Mouse (Mus musculus) left cerebral cortex, postnatal 36 days (tissue): Measurements from ENCODE around the gene Dscam. TPM values are rescaled to one million over a fixed set of nuclear protein-coding genes. Genes with fewer than 3 reads are reported as not detected.

Experiments
- DNase-seq, 2 experiments: peaks; one replicate each; pipeline ENCODE4 v3.0.0; 2021 to 2022; ENCODE audit warnings: low spot score in 2 of 2, mixed read lengths in 1 of 2
- intact Hi-C: fragments of 180-260 bp; cut with DNase I; formaldehyde crosslinking; loops from one replicate; pipeline ENCODE4 v1.15.1; 2025
- total RNA-seq, 2 experiments: library from RNA; stranded (reverse); gene quantifications; 2 replicates each; pipeline ENCODE4 v1.2.3; 2021

The Dscam gene
- total RNA-seq, 2 experiments from 2014 or later: 44.8 to 47.8 TPM

GRCm38 (mm10) chr16:97127296-97127695, 43.3 kb downstream of the Dscam start:
- DNase-seq: peak; percentile 81 to 84
- intact Hi-C loops: loop anchor here (5.0 kb wide), 1 partner anchor 55 kb away; no protein-coding TSS in a partner anchor

GRCm38 (mm10) chr16:97110028-97110427, 60.5 kb downstream of the Dscam start:
- DNase-seq: peak; percentile 33 to 36
- intact Hi-C loops: no loop called here

DNA sequence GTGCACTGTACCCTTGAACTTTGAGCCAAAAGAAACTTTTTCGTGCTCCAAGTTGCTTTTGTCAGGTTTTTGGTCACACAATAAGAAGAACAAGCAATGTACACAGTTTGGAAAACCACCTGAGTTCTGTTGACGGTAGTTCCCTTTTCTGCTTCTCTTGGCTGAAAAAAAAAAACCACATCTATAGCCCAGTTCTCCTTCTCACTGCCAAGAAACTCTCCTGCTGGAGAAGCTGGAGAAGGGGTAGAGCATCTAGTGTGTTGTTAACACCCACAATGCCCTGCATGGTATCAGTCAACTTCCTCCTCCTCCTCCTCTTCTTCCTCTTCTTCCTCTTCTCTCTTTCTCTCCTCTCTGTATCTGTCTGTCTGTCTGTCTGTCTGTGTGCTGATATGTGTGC, 65.3 kb downstream of the Dscam start:
- intact Hi-C loops: no loop called here
- DNase-seq: no peak

DNA sequence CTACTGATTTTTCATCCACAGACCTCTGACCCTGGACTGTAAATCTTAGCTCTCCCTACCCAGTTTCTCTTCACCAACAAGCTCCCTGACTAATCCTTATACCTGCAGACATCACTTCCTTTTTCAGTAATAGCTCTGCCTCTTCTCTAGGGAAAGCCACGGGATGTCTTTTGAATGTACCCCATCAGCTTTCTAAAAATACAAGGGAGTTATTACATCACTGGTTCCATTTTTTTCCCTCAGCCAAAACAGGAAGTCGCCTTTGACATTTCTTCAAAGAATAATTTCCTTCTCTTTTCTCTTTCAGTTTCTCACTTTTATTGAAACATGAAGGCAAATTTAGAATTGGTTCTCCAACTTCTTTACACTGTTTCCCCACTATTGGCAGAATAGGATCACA, 67.5 kb downstream of the Dscam start:
- peak in 1 of 2 experiments; percentile 1 for DNase-seq
- intact Hi-C loops: no loop called here

GRCm38 (mm10) chr16:97100091-97100490, 70.5 kb downstream of the Dscam start:
- intact Hi-C loops: no loop called here
- DNase-seq: no peak

DNA sequence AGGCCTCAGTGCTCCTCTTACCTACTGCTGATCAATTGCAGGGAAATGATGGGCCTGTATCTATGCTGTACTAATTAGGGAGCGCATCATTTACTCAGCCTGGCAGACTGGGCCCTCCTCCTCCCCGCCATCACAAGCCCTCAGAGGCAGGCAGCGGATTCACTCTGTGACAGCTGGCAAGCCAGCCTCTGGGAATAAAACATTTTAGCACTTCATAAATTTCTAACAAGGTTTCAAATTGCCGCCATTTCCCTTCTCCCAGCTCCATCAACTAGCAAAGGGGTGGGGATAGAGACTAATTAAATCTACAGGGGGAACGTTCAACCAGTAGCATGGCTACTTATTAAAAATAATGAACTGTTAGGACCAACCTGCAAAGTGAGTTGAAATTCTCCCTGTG, 72.0 kb downstream of the Dscam start:
- intact Hi-C loops: no loop called here
- DNase-seq: peak in 1 of 2 experiments; percentile 13

GRCm38 (mm10) chr16:97096709-97097108, 73.8 kb downstream of the Dscam start:
- peak; percentile 50 to 67 for DNase-seq
- intact Hi-C loops: no loop called here

GRCm38 (mm10) chr16:97095496-97095895, 75.1 kb downstream of the Dscam start:
- no peak for DNase-seq
- intact Hi-C loops: no loop called here

- intact Hi-C loops: no loop called here
- DNase-seq: peak in 1 of 2 experiments; percentile 0
These were observed 81.2 kb downstream of the Dscam start for GRCm38 (mm10) chr16:97089339-97089738.

- intact Hi-C loops: no loop called here
- no peak for DNase-seq
These were observed 86.9 kb downstream of the Dscam start for GRCm38 (mm10) chr16:97083694-97084093.

DNA sequence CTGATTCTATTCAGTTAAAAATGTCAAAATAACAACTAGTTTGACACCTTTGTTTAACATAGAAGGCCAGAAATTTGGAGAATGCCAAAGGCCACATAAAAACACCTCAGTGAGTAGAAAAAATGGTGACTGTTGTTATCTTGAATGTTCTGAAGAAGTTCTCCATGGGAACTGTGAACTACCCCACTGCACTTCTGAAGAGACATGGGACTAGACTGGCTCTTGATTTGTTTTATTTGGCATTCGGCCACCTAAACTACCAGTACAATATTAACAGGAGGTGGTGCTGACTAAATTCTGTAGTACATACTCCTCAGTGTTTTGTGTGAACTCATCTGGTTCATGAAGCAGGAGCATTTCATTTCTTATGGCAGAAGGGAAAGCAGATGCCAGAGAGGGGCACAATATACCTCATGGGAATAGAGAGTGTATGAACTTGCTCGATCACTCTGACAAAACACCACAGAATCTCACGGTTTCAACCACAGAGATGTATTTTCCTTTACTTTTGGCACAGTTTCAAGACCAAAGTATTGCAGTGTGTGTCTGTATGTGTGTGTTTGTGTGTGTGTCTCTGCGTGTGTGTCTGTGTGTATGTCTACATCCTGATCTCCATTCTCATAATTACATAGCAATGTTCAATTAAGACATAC, 94.5 kb downstream of the Dscam start:
- no peak for DNase-seq
- intact Hi-C loops: no loop called here

DNA sequence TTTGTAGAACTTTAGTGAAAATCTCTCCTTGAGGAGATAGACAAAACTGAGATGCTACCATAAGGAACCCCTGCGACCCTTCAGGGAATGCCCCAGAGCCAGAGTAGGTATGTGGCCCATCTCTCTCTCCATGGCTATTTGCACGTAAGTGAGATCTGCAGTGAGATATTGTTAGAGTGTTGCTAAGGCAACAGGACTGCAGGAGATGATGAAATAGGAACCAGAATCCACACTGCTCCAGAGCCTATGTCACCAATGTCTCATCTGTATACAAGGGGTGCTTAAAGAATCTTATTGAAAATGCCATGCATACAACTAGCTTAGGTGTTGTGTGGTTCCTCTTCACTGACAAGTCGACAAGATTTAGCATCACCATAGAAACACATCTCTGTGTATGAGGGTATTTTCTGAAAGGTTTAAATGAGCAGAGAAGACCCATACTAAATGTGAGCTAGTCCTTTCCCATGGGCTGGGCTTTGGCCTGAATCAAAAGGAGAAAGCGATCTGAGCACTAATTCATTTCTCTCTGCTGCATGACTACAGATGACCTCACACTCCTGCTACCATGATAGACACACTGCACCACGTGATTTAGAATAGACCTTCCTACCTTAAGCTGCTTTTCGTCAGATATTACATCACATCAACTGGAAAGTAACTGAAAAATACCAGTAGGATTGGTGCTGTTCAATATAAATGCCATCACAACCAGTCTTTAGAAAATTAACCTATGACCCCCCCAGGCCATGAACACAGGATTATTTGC, 95.2 kb downstream of the Dscam start:
- intact Hi-C loops: no loop called here
- no peak for DNase-seq

- intact Hi-C loops: loop anchor here (5.0 kb wide), 2 partner anchors 53 to 93 kb away; no protein-coding TSS in a partner anchor
These were observed 96.7 kb downstream of the Dscam start for GRCm38 (mm10) chr16:97073847-97074246.

GRCm38 (mm10) chr16:97072624-97073023, 97.9 kb downstream of the Dscam start:
- no peak for DNase-seq

More at GRCm38 (mm10) chr16:97073847-97074246, 96.7 kb downstream of the Dscam start:
- no peak for DNase-seq

GRCm38 (mm10) chr16:97066856-97067255, 103.7 kb downstream of the Dscam start:
- DNase-seq: no peak
- intact Hi-C loops: no loop called here

More at GRCm38 (mm10) chr16:97072624-97073023, 97.9 kb downstream of the Dscam start:
- intact Hi-C loops: loop anchor here (5.0 kb wide), 2 partner anchors 55 to 95 kb away; no protein-coding TSS in a partner anchor

DNA sequence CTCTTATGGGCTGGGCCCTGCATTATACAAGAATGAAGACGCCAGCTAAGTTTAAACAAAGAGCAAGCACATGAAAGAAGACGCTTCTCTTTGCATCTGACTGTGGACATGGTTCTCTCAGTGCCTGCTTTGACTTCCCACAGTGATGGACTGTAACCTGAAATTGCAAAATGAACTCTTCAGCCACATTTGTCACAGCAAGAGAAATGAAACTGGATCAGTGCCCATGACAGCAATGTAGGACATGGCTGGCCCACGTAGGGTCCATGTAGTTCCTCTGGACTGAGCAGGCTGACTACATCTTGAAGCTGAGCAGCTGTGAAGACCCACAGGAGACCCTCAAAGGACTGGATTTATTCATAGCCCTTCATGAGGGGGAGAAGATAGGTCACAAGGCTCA, 108.3 kb downstream of the Dscam start:
- no peak for DNase-seq
- intact Hi-C loops: no loop called here

- intact Hi-C loops: no loop called here
- DNase-seq: no peak
These were observed 109.2 kb downstream of the Dscam start for GRCm38 (mm10) chr16:97061390-97061789.

DNA sequence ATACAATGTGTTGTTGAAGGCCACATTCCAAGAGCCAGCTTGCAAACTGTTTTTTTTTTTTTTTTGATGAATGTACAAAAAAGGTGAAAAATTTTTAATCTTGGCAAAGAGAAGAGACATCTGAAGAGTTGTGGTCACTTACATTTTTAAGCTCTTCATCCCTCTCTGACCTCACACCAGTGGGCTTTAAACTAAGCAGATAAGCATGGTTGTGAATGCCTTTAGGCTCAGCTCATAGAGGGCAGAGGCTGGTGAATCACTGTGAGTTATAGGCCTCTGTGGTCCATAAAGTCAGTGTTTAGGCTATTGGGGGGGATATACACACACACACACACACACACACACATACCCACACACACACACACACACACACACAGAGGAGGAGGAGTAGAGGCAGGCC, 109.8 kb downstream of the Dscam start:
- intact Hi-C loops: no loop called here
- DNase-seq: no peak

- intact Hi-C loops: no loop called here
- DNase-seq: no peak
These were observed 110.3 kb downstream of the Dscam start for GRCm38 (mm10) chr16:97060276-97060675.

DNA sequence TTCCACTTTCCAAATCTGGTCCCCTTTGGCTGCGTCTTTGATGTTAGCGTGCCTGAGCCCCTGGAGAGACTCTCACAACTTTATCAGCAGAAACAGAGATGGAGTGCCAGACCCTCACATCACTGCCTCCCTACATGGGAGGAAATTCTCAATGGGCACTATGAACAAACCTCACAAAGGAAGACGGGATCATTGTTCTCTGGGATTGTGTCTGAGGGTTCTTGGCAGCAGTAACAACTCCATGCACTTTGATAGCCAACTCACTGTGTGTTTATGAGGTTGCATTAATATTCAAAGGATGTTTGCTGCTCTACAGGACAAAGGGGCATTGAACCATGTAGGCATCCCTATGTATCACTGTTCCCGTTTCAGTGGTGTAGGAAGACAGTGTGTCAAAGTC, 135.3 kb downstream of the Dscam start:
- intact Hi-C loops: no loop called here
- DNase-seq: no peak

DNA sequence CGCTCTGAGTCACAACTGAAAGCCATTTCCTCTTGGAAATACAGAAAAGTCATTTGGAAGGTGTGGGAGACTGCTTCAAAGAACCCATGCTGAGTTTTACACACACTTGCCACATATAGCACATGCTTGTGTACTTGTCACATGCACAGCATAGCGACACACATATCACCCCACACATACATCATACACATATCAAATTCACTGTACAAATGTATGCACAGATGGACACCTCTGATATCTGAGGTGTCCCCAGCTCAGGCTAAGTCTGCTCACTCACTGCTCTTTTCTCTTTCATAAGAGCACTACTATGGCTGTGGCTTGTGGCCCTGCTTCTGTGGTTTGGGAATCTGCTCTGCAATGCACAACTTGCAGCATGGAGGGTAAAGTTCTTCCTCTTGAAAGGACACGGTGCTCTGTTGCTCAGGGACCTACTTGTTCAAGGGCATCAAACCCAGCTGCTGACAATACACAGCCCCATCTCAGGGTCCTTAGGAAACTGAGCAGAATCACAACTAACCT, 137.0 kb downstream of the Dscam start:
- DNase-seq: no peak
- intact Hi-C loops: no loop called here
